Mouse (Mus musculus): ENCODE results near the gene Zeb2. TPM values are rescaled to one million over a fixed set of nuclear protein-coding genes. Genes with fewer than 3 reads are reported as not detected.

The Zeb2 gene
- total RNA-seq, 2 experiments from 2014 or later: 57.4 to 60.3 TPM

DNA sequence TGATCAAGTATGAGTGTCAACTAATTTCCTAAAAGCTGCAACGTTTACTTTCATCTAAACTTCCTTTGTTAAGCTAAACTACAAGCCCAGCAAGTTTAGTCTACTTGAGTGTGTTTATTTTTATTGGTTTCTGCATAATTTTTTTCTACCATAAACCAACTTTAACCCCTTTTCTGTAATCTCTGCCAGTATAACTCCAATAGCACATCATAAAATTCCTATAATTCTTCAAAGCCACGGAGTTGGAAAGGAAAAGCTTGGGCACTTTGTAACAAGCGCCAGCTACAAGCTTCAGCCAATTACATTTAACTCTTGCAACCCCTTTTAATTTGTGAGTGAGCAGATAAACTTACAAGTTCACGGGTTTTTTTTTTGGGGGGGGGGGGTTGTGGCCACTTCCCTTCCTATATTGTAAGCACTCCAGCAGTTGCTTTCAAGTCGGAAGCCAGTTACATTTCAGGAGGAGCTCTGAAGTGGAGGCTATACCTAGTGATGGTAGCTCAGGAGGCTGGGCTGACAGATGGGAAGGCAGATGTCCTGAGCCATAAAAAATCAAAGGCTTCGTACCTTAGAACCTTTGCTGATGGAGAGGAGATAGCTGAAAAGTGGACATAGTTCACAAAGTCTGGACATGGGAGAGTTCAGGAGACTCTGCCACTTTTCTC, 46.5 kb downstream of the Zeb2 start:
- intact Hi-C loops (cut with DNase I): no loop called here
- DNase-seq (ENCODE audit: low spot score): no peak

DNA sequence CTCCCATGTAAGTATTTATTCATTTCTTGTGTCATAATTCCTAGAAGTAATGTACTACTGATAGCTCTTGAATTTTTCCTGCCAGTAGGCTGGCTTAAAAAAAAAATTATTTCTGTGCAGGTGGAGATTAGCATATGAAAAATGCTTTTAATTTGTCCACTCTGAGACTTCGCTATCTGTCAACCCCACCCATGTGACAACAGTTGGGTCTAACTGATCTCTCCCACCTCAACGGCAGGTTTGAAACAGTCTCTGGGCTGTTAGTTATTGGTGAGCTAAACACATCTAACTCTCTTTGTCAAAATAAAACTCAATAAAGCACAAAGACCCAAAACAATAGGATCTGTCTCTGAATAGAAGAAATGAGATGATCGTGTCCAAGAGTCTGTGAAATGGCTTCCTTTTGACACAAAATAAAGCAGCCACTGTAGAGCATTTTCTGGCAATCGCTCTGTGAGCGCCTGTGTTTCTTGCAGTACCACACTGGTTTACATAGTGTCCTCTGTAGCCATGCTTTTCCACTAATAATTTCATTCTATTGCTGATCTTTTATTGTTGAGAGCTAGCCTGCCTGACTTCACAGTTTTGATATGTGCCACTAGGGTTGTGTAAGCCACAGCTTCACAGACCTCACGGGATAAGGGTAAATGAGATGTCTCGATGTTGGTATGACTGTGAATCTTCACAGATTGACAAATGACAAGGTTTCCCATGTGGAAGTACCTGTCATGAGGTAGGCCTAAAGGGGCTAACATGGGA, 48.2 kb downstream of the Zeb2 start:
- no peak for DNase-seq (ENCODE audit: low spot score)

GRCm38 (mm10) chr2:45067116-45067515, 50.1 kb downstream of the Zeb2 start:
- intact Hi-C loops (cut with DNase I): no loop called here
- no peak for DNase-seq (ENCODE audit: low spot score)

More for the DNA sequence above, 48.2 kb downstream of the Zeb2 start:
- intact Hi-C loops (cut with DNase I): no loop called here

GRCm38 (mm10) chr2:45063300-45063890, 53.8 kb downstream of the Zeb2 start:
- intact Hi-C loops (cut with DNase I): no loop called here
- DNase-seq (ENCODE audit: low spot score): no peak

- DNase-seq (ENCODE audit: low spot score): no peak
- intact Hi-C loops (cut with DNase I): no loop called here
Observed at GRCm38 (mm10) chr2:45062136-45062535, 55.1 kb downstream of the Zeb2 start.

DNA sequence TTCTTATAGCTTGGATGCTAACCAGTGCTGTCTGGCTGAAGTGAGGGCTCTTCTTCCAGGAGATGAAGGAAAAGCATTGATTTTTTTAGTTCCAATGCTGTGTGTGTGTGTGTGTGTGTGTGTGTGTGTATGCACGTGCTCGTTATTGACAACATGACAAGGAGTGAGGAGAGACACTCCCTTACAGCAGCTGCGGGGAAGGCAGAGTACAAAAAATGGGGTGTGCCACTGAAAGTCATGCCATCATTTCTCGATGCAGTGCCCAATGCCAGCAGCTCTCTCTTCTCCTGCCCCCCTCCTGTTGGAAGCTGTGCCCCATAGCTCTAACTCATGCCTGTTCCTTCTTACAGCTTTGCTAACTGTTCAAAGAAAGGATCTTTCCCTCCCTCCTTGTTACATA, 56.4 kb downstream of the Zeb2 start:
- no peak for DNase-seq (ENCODE audit: low spot score)
- intact Hi-C loops (cut with DNase I): no loop called here

GRCm38 (mm10) chr2:45060202-45060601, 57.0 kb downstream of the Zeb2 start:
- DNase-seq (ENCODE audit: low spot score): no peak
- intact Hi-C loops (cut with DNase I): no loop called here

- no peak for DNase-seq (ENCODE audit: low spot score)
- intact Hi-C loops (cut with DNase I): no loop called here
Observed at GRCm38 (mm10) chr2:45059599-45059998, 57.6 kb downstream of the Zeb2 start.

- no peak for DNase-seq (ENCODE audit: low spot score)
- intact Hi-C loops (cut with DNase I): no loop called here
Observed at GRCm38 (mm10) chr2:45059010-45059409, 58.2 kb downstream of the Zeb2 start.

GRCm38 (mm10) chr2:45058183-45058582, 59.0 kb downstream of the Zeb2 start:
- no peak for DNase-seq (ENCODE audit: low spot score)
- intact Hi-C loops (cut with DNase I): no loop called here

GRCm38 (mm10) chr2:45056856-45057562, 60.2 kb downstream of the Zeb2 start:
- intact Hi-C loops (cut with DNase I): no loop called here
- no peak for DNase-seq (ENCODE audit: low spot score)

GRCm38 (mm10) chr2:45055926-45056325, 61.3 kb downstream of the Zeb2 start:
- no peak for DNase-seq (ENCODE audit: low spot score)
- intact Hi-C loops (cut with DNase I): no loop called here

DNA sequence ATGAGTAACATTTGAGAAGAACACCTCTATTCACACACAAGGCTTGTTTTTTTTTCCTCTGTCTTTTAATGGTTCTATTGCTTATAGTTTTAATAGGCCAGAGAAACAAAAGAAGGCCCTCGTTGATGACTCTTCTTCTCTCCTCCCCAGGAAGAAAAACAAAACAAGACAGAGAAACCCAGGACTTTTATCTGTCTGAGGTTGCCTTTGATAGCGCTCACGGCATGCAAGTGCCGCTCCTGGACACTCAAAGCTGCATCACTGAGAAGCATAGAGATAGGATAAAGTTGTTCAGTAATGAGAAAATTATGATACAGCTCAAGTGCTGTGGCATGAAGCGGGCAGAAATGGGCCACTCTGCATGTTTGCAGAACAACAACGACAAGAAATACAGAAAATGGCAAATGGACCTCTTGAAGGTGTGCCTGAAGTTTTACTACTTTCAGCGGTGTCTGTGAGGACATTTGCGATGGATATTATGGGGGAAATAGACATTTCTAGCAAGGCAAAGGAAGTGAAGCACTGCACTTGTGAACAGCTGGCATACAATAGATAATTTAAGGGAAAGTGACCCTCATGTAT, 62.1 kb downstream of the Zeb2 start:
- DNase-seq (ENCODE audit: low spot score): no peak
- intact Hi-C loops (cut with DNase I): no loop called here

DNA sequence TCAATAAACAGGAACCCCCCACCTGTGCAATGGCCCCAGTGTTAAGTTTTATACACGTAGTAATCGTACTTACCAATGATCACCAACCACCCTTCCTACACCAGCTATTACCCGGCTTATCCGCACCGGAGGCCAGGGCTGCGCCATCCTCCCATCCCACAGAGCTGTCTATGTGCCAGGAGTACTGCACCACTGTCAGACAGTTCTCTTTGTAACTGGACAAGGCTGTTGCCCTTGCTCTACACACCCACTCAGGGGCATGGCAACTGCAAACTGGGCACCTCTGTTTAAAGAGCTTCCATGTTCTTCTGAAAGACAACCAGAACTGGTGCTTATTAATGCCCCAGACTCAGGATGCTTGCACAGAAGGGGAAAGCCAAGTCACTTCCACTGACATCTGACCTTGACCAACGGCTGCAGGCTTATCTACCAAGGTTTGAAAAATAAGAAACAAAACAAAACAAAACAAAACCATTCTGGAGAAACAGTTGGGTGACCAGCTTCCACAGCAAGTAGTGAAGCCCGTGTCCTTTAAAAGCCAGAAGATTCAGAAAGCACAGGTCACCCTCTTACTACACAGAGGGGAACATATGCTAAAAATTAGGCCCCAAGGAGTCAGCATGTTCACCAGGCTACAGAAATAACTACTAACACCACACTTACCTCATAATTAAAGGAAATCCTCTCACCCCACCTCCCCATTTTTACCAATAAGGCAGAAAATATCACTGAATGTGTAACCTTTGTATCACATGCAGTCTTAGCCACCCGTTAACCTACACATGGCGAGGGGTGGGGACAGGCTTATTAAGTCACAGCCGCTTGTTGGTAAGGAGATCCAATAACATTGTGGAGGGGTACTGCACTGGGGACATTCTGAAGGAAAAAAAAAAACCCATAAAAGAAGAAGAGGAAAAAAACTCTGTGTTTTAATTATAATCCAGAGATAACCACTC, 62.8 kb downstream of the Zeb2 start:
- DNase-seq (ENCODE audit: low spot score): no peak
- intact Hi-C loops (cut with DNase I): no loop called here

- DNase-seq (ENCODE audit: low spot score): no peak
- intact Hi-C loops (cut with DNase I): no loop called here
Observed at GRCm38 (mm10) chr2:45052587-45052986, 64.6 kb downstream of the Zeb2 start.

DNA sequence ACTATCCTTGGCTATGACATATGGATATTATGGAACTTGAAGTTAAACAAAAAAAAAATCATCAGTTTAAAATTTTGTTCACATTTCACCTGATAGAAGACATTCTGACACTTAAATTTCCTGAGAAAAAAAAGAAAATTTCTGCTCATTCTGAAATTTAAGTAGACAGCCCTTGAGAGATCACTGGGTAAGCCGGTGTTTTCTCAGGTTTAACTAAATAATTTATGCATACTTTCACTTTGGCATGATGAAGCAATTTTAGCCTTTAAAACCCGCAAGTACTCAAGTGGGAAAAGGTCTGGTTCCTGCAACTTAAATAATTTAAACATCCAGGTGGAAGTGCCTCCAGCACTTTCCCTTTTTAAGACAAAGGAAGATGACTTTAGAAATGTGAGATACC, 65.9 kb downstream of the Zeb2 start:
- no peak for DNase-seq (ENCODE audit: low spot score)
- intact Hi-C loops (cut with DNase I): no loop called here

- DNase-seq (ENCODE audit: low spot score): no peak
- intact Hi-C loops (cut with DNase I): no loop called here
Observed at GRCm38 (mm10) chr2:45049923-45050322, 67.3 kb downstream of the Zeb2 start.

GRCm38 (mm10) chr2:45049279-45049678, 67.9 kb downstream of the Zeb2 start:
- intact Hi-C loops (cut with DNase I): no loop called here
- no peak for DNase-seq (ENCODE audit: low spot score)

GRCm38 (mm10) chr2:45040706-45041312, 76.4 kb downstream of the Zeb2 start:
- intact Hi-C loops (cut with DNase I): no loop called here
- DNase-seq (ENCODE audit: low spot score): no peak
